Mouse (Mus musculus): ENCODE results near the gene Atp6v0b.

DNA sequence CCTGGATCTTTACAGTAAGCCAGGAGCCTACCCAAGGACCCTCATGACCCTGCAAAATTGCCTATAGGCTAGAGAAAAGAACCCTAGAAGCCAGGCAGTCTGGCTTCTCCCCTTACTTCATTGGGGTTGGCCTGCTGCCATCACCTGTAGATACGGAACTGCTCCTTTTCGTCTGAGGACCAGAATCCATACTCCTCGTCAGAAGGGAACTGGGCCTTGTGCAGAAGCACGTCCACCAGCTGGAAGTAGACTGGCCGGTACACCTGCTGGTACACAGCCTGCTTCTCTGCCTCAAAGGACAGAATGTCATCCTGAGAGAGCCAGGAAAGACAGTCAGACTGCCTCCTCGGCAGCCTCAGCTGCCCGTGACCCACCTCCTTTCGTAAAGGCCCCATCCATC is 17.6 kb upstream of the Atp6v0b start:
- TF ChIP-seq CTCF (conservative IDR thresholded peaks at IDR 0.05; ENCODE audit: insufficient read depth, insufficient read length, low read depth, low read length) (no peak), POLR2A (IDR thresholded peaks at IDR 0.05; ENCODE audit: low read depth, low read length) (no peak)

Data from kidney, adult 2 months (tissue).